Mouse (Mus musculus) liver, embryonic 13.5 days (tissue): Measurements from ENCODE around the gene P2ry1. TPM values are rescaled to one million over a fixed set of nuclear protein-coding genes. Genes with fewer than 3 reads are reported as not detected.

Experiments
- ATAC-seq: fragments of 200-750 bp; cut with Nextera tagmentation; 2 replicates; pipeline ENCODE4 v1.8.0; 2017; ENCODE audit warnings: low read depth, mild to moderate bottlenecking, moderate number of reproducible peaks, moderate library complexity
- DNase-seq: peaks from one replicate; pipeline ENCODE4 v3.0.0; 2022
- H3K27ac ChIP-seq: fragments of 300-500 bp; sonication (generic); 2 replicates; pipeline ENCODE4 v1.5.1; 2015; ENCODE audit warnings: moderate library complexity, mild to moderate bottlenecking, inconsistent platforms
- H3K27me3 ChIP-seq: fragments of 300-500 bp; sonication (generic); 2 replicates; pipeline ENCODE4 v1.6.1; 2015; ENCODE audit warnings: mild to moderate bottlenecking, inconsistent platforms
- H3K36me3 ChIP-seq: fragments of 300-500 bp; sonication (generic); 2 replicates; pipeline ENCODE4 v1.6.1; 2015; ENCODE audit warnings: mild to moderate bottlenecking, inconsistent platforms
- H3K4me1 ChIP-seq: fragments of 300-500 bp; sonication (generic); replicated peaks from 2 replicates; pipeline ENCODE4 v1.6.1; 2015; ENCODE audit warnings: inconsistent platforms
- H3K4me2 ChIP-seq: fragments of 300-500 bp; sonication (generic); 2 replicates; pipeline ENCODE4 v1.6.1; 2015; ENCODE audit warnings: inconsistent platforms, mild to moderate bottlenecking, moderate library complexity
- H3K4me3 ChIP-seq: fragments of 300-500 bp; sonication (generic); replicated peaks from 2 replicates; pipeline ENCODE4 v1.5.1; 2015; ENCODE audit warnings: mild to moderate bottlenecking, inconsistent platforms
- H3K9ac ChIP-seq: fragments of 300-500 bp; sonication (generic); 2 replicates; pipeline ENCODE4 v1.6.1; 2015; ENCODE audit warnings: mild to moderate bottlenecking, inconsistent platforms
- H3K9me3 ChIP-seq: fragments of 300-500 bp; sonication (generic); replicated peaks from 2 replicates; pipeline ENCODE4 v1.6.1; 2016; ENCODE audit warnings: inconsistent platforms
- WGBS: fragments of 180-500 bp; shearing (Covaris S2); methylation state at CpG from one replicate; pipeline ENCODE4 v1.1.7; 2015; ENCODE audit not compliant: insufficient replicate concordance; 5-methylcytosine and 5-hydroxymethylcytosine counted together
- polyA plus RNA-seq: library from polyadenylated mRNA; unstranded; fragments of >200 nt; fragmentation: Nextera tagmentation; extraction: Ambion mirVana; gene quantifications from 2 replicates; pipeline ENCODE4 v1.2.1, GENCODE M21; 2015

P2ry1 gene
- polyA plus RNA-seq, 1 experiment from 2014 or later = 6.5 TPM

DNA sequence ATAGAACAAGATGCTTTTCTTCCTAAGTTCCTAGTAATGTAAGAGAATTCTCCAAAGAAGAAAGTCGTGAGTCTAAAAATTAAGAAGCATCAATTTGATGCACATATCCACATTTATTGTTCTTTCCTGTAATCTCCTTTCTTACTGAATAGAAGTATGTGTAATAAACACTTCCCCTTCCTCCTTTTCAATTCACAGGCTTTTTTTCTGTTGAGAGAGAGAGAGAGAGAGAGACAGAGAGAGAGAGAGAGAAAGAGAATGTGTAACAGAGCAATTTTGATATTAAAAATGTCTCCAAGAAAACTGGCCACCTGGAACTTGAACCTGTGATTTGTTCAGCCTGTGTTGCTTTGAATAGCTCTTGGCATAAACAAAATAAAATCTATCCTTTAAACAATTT, 2.0 kb downstream of the P2ry1 start:
- H3K9ac ChIP-seq = no peak overlapping the region
- no peak for ATAC-seq
- peaks cover 15% of the 10 kb centered on the region for H3K27me3 ChIP-seq
- H3K36me3 ChIP-seq = no peaks in the 10 kb centered on the region
- H3K4me3 ChIP-seq = peak overlapping the region; percentile 72; the same call in 1 of the 2 replicates
- H3K27ac ChIP-seq = no peak overlapping the region
- 66% methylated on average over 1 of the region's 1 CpGs for WGBS
- no peaks in the 10 kb centered on the region for H3K9me3 ChIP-seq
- peaks cover 23% of the 10 kb centered on the region for H3K4me1 ChIP-seq
- H3K4me2 ChIP-seq = no peak overlapping the region; the same call in 1 of the 2 replicates
- DNase-seq = no peak

DNA sequence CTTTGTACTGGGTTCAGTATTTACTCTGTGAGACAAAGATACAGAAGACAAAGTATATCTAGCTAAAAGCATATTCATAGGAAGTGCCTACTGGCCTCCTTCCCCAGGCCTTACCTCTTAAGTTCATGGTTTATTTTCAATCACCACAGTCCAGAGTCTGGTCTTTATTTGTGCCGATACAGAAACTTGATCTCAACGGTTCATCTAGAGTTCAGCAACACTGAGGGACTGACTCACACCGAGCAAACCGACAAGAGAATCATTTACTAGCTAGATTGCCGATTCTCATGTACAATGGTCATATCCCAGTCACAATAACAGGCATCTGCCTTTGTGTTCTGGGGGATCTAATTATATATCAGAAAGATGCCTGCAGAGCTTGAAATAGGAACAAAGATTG, 9.1 kb downstream of the P2ry1 start:
- Histone ChIP-seq H3K4me1 (no peaks in the 10 kb centered on the region), H3K4me3 (no peak overlapping the region), H3K36me3 (no peaks in the 10 kb centered on the region), H3K4me2 (no peak overlapping the region), H3K9ac (no peak overlapping the region), H3K27ac (no peak overlapping the region), H3K27me3 (no peaks in the 10 kb centered on the region), H3K9me3 (no peaks in the 10 kb centered on the region)
- 64% methylated on average over 5 of the region's 5 CpGs for WGBS
- ATAC-seq (no peak), DNase-seq (no peak)

DNA sequence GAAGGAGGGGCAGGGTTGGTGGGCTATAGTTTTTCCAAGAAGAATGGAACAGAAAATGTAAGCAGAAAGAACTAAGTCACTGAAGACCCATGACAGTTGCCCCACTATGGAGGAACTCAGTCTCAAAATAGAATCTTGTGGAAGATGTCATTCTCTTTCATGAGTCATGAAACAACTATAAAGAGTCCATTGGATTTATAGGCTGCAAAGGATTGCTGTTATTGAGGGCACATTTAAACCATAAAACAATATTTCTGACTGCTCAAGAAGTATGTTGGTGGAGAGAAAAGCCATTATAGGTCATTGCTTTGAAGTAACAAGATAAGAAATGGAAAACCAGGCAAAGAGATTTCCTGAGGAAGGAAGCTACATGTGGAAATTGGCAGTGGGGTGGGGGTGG, 10.0 kb downstream of the P2ry1 start:
- Histone ChIP-seq H3K36me3 (no peaks in the 10 kb centered on the region), H3K9me3 (no peaks in the 10 kb centered on the region), H3K9ac (no peak overlapping the region), H3K27ac (no peak overlapping the region), H3K27me3 (no peaks in the 10 kb centered on the region), H3K4me1 (no peaks in the 10 kb centered on the region), H3K4me2 (no peak overlapping the region), H3K4me3 (no peak overlapping the region)
- DNase-seq = no peak
- no peak for ATAC-seq

DNA sequence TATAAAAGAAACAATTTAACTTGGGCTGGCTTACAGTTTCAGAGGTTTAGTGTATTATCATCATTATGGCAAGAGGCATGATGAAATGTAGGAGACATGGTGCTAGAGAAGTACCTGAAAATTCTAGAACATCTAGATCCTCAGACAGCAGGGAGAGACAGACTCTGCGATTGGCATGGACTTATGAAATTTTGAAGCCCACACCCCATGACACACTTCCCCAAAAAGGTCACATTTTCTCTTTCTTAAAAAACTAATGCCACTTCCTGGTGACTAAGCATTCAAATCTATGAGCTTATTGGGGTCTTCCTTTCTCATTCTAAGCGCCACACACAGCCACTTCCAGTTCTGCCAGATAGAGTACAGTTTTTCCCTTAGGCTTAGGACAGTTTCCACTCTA, 14.1 kb downstream of the P2ry1 start:
- no peak overlapping the region for H3K27ac ChIP-seq
- DNase-seq (no peak), ATAC-seq (no peak)
- no peak overlapping the region for H3K4me3 ChIP-seq
- no peaks in the 10 kb centered on the region for H3K36me3 ChIP-seq
- WGBS = 62% methylated on average over 2 of the region's 2 CpGs
- no peaks in the 10 kb centered on the region for H3K4me1 ChIP-seq
- no peak overlapping the region for H3K9ac ChIP-seq
- H3K27me3 ChIP-seq = no peaks in the 10 kb centered on the region
- no peaks in the 10 kb centered on the region for H3K9me3 ChIP-seq
- H3K4me2 ChIP-seq = no peak overlapping the region

DNA sequence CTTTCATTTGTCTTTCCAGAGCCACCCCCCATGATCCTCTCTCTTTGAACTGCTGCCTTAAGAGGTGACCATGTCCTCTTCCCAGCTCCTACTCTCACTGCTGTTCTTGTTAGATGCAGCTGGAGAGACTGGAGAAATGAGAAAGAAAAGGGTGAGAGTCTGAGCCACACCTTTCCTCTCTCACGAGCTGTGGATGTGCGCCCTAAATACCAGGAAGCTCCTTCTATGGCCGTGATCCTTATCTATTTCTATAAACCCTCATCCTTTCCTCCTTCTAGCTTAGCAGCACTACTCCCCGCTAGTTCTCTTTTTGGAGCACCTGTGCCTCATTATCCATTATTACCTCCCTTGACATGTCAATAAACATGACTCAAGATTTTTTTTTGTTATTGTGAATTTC, 29.5 kb downstream of the P2ry1 start:
- Histone ChIP-seq H3K36me3 (no peaks in the 10 kb centered on the region), H3K4me1 (no peaks in the 10 kb centered on the region), H3K9ac (no peak overlapping the region), H3K4me2 (no peak overlapping the region), H3K4me3 (no peak overlapping the region), H3K27ac (no peak overlapping the region), H3K27me3 (no peaks in the 10 kb centered on the region), H3K9me3 (no peaks in the 10 kb centered on the region)
- DNase-seq = no peak
- 24% methylated on average over 4 of the region's 4 CpGs for WGBS
- no peak for ATAC-seq

DNA sequence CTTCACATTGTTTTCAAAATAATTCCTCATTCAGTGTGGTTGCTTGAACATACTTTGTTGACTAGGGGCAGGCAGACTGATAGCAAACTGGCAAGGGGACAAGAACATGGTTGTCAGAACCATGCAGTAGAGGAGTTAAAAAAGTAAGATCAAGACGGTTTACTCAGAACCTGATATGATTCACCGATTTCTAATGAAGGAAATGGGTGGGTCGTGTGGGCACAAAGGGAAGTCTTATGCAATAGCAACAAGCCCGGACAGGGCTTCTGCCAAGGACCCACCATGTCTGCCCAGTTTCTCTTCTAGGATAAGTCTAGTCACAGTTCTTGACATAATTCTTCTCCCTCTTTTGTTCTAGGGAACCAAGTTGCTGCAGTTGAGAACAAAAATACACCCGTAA, 33.0 kb downstream of the P2ry1 start:
- Histone ChIP-seq H3K4me3 (no peak overlapping the region), H3K9me3 (no peaks in the 10 kb centered on the region), H3K4me1 (no peaks in the 10 kb centered on the region), H3K36me3 (no peaks in the 10 kb centered on the region), H3K9ac (no peak overlapping the region), H3K27ac (no peak overlapping the region), H3K27me3 (no peaks in the 10 kb centered on the region), H3K4me2 (no peak overlapping the region)
- WGBS = 31% methylated on average over 5 of the region's 5 CpGs
- ATAC-seq (no peak), DNase-seq (no peak)

DNA sequence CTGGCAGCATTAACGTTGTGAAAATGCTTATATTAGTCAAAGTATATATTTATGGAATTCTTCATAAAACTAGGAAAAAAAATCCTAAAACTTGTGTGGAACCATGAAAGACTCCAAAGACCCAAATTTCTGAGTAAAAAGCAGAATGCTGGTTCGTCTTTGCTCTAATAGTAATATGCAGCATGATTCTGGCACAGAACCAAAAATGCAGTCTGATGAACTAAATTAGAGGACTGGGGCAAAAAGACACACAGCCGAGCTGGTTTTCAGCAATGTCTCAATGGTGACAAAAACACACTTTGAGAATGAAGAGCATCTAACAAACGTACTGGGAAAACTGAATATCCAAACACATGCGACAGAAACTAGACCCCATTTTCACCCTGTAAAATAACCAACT, 37.3 kb downstream of the P2ry1 start:
- Histone ChIP-seq H3K4me1 (no peaks in the 10 kb centered on the region), H3K27ac (no peak overlapping the region), H3K9ac (no peak overlapping the region), H3K4me2 (no peak overlapping the region), H3K36me3 (no peaks in the 10 kb centered on the region), H3K27me3 (no peaks in the 10 kb centered on the region), H3K9me3 (no peaks in the 10 kb centered on the region), H3K4me3 (no peak overlapping the region)
- ATAC-seq = no peak
- DNase-seq = no peak
- WGBS = 55% methylated on average over 5 of the region's 5 CpGs

DNA sequence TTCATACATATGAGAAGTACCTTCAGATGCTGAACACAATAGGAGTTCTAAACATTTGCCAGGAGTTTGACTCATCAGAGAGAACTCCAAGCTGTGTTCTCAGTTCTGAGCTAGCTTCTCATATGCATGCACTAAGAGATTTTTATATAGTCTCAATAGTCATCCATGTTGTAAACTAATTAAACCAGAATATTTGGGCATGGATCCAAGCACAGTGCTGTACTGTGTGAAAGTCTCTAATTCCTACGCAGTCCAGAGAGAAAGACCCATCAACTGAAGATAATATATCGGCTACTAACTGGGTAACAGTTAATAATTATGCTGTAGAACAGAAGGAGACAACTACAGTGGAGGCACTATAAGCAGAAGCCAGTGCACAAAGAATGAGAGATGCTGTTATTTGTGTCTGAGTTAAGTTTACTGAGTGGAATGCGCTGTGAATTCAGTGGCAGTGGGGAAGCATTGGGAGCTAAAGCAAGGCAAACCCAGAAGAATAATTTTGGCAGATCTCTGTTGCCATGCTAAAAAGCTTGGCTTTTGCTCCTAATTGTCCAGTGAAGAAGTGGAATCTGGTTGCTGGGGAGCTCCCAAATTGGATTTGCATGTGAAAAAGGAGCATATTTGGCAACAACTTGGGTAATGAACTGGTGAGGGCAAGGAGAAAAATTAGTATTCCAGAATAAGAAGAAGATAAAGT, 47.5 kb downstream of the P2ry1 start:
- H3K4me1 ChIP-seq = no peaks in the 10 kb centered on the region
- no peaks in the 10 kb centered on the region for H3K9me3 ChIP-seq
- H3K4me2 ChIP-seq = no peak overlapping the region
- DNase-seq = no peak
- H3K27ac ChIP-seq = no peak overlapping the region
- ATAC-seq = no peak
- no peaks in the 10 kb centered on the region for H3K36me3 ChIP-seq
- H3K27me3 ChIP-seq = no peaks in the 10 kb centered on the region
- no peak overlapping the region for H3K9ac ChIP-seq
- 73% methylated on average over 3 of the region's 3 CpGs for WGBS
- H3K4me3 ChIP-seq = no peak overlapping the region
